Mouse (Mus musculus) kidney, postnatal 25 days (tissue): ENCODE measurements around the gene Vsig10.
"Not testable (repeated sequence)": the region's sequence is repeated elsewhere in the genome, so short reads cannot be mapped to it uniquely, and the experiment has no call there.

Experiments used
- DNase-seq, 2 experiments: peaks; one replicate each; pipeline ENCODE4 v3.0.0; 2021; ENCODE audit warnings: mixed read lengths in 2 of 2

Gene Vsig10

GRCm38 (mm10) chr5:117356365-117357128 lies 37.7 kb downstream of the Vsig10 start:
- peak; percentile 59 to 80 for DNase-seq

GRCm38 (mm10) chr5:117357129-117357477 lies 38.2 kb downstream of the Vsig10 start, which contains the start of gene Wsb2:
TSS of gene Wsb2 (plus strand) at chr5:117357304.
- peak; percentile 89 to 95 for DNase-seq

- DNase-seq = peak in 1 of 2 experiments; percentile 25
Observed at GRCm38 (mm10) chr5:117357478-117358247, 38.8 kb downstream of the Vsig10 start.

- no peak for DNase-seq
Observed at GRCm38 (mm10) chr5:117358248-117358630, 39.4 kb downstream of the Vsig10 start.

GRCm38 (mm10) chr5:117358725-117359124 lies 39.8 kb downstream of the Vsig10 start:
- peak; percentile 85 to 89 for DNase-seq

- DNase-seq = peak; percentile 40 to 63
Observed at GRCm38 (mm10) chr5:117359497-117360227, 40.8 kb downstream of the Vsig10 start.

GRCm38 (mm10) chr5:117360228-117360515 lies 41.3 kb downstream of the Vsig10 start:
- DNase-seq = peak; percentile 72 to 81

GRCm38 (mm10) chr5:117360631-117361541 lies 42.0 kb downstream of the Vsig10 start:
- DNase-seq = peak; percentile 68 to 86

- DNase-seq = no peak
Observed at GRCm38 (mm10) chr5:117361590-117361989, 42.7 kb downstream of the Vsig10 start.

- peak; percentile 47 to 82 for DNase-seq
Observed at GRCm38 (mm10) chr5:117363066-117363782, 44.3 kb downstream of the Vsig10 start.

- no peak for DNase-seq
Observed at GRCm38 (mm10) chr5:117364821-117365220, 45.9 kb downstream of the Vsig10 start.

GRCm38 (mm10) chr5:117365904-117366561 lies 47.1 kb downstream of the Vsig10 start:
- peak; percentile 48 to 73 for DNase-seq

- peak; percentile 52 to 61 for DNase-seq
Observed at GRCm38 (mm10) chr5:117367206-117367605, 48.3 kb downstream of the Vsig10 start.

- DNase-seq = peak; percentile 73 to 84
Observed at GRCm38 (mm10) chr5:117370592-117370991, 51.7 kb downstream of the Vsig10 start.

- no peak for DNase-seq
Observed at GRCm38 (mm10) chr5:117373418-117373817, 54.5 kb downstream of the Vsig10 start.

GRCm38 (mm10) chr5:117374372-117375049 lies 55.6 kb downstream of the Vsig10 start:
- DNase-seq = no peak

GRCm38 (mm10) chr5:117376331-117376761 lies 57.5 kb downstream of the Vsig10 start:
- DNase-seq = no peak

- DNase-seq = not testable (repeated sequence)
Observed at GRCm38 (mm10) chr5:117377731-117378130, 58.8 kb downstream of the Vsig10 start.

GRCm38 (mm10) chr5:117380199-117380598 lies 61.3 kb downstream of the Vsig10 start:
- DNase-seq = no peak

- DNase-seq = no peak
Observed at GRCm38 (mm10) chr5:117381785-117382184, 62.9 kb downstream of the Vsig10 start.
